Mouse (Mus musculus) liver, embryonic 13.5 days (tissue): ENCODE results near the gene Cstf2t. TPM values are rescaled to one million over a fixed set of nuclear protein-coding genes. Genes with fewer than 3 reads are reported as not detected.

Experiments
- ATAC-seq: fragments of 200-750 bp; cut with Nextera tagmentation; 2 replicates; pipeline ENCODE4 v1.8.0; 2017; ENCODE audit warnings: low read depth, mild to moderate bottlenecking, moderate number of reproducible peaks, moderate library complexity
- DNase-seq: peaks from one replicate; pipeline ENCODE4 v3.0.0; 2022
- H3K27ac ChIP-seq: fragments of 300-500 bp; sonication (generic); 2 replicates; pipeline ENCODE4 v1.5.1; 2015; ENCODE audit warnings: moderate library complexity, mild to moderate bottlenecking, inconsistent platforms
- H3K27me3 ChIP-seq: fragments of 300-500 bp; sonication (generic); 2 replicates; pipeline ENCODE4 v1.6.1; 2015; ENCODE audit warnings: mild to moderate bottlenecking, inconsistent platforms
- H3K36me3 ChIP-seq: fragments of 300-500 bp; sonication (generic); 2 replicates; pipeline ENCODE4 v1.6.1; 2015; ENCODE audit warnings: mild to moderate bottlenecking, inconsistent platforms
- H3K4me1 ChIP-seq: fragments of 300-500 bp; sonication (generic); replicated peaks from 2 replicates; pipeline ENCODE4 v1.6.1; 2015; ENCODE audit warnings: inconsistent platforms
- H3K4me2 ChIP-seq: fragments of 300-500 bp; sonication (generic); 2 replicates; pipeline ENCODE4 v1.6.1; 2015; ENCODE audit warnings: inconsistent platforms, mild to moderate bottlenecking, moderate library complexity
- H3K4me3 ChIP-seq: fragments of 300-500 bp; sonication (generic); replicated peaks from 2 replicates; pipeline ENCODE4 v1.5.1; 2015; ENCODE audit warnings: mild to moderate bottlenecking, inconsistent platforms
- H3K9ac ChIP-seq: fragments of 300-500 bp; sonication (generic); 2 replicates; pipeline ENCODE4 v1.6.1; 2015; ENCODE audit warnings: mild to moderate bottlenecking, inconsistent platforms
- H3K9me3 ChIP-seq: fragments of 300-500 bp; sonication (generic); replicated peaks from 2 replicates; pipeline ENCODE4 v1.6.1; 2016; ENCODE audit warnings: inconsistent platforms
- WGBS: fragments of 180-500 bp; shearing (Covaris S2); methylation state at CpG from one replicate; pipeline ENCODE4 v1.1.7; 2015; ENCODE audit not compliant: insufficient replicate concordance; 5-methylcytosine and 5-hydroxymethylcytosine counted together
- polyA plus RNA-seq: library from polyadenylated mRNA; unstranded; fragments of >200 nt; fragmentation: Nextera tagmentation; extraction: Ambion mirVana; gene quantifications from 2 replicates; pipeline ENCODE4 v1.2.1, GENCODE M21; 2015

Gene Cstf2t
- polyA plus RNA-seq, 1 experiment from 2014 or later, result 13.0 TPM

- 77% methylated on average over 8 of the region's 8 CpGs for WGBS
Measured at GRCm38 (mm10) chr19:31083761-31084160, 1.1 kb downstream of the Cstf2t start.

GRCm38 (mm10) chr19:31097857-31098256 lies 15.2 kb downstream of the Cstf2t start:
- ATAC-seq, result peak; percentile 61; the same call in 1 of the 2 replicates
- DNase-seq, result no peak
- 57% methylated on average over 3 of the region's 3 CpGs for WGBS

More at GRCm38 (mm10) chr19:31083761-31084160, 1.1 kb downstream of the Cstf2t start:
- Histone ChIP-seq H3K36me3 (peaks cover 28% of the 10 kb centered on the region), H3K4me3 (peak overlapping the region; percentile 79), H3K27ac (no peak overlapping the region), H3K4me2 (peak overlapping the region; percentile 85), H3K4me1 (peaks cover 23% of the 10 kb centered on the region), H3K9me3 (no peaks in the 10 kb centered on the region), H3K27me3 (no peaks in the 10 kb centered on the region), H3K9ac (peak overlapping the region; percentile 77)
- ATAC-seq (no peak), DNase-seq (no peak)

GRCm38 (mm10) chr19:31099369-31099768 lies 16.7 kb downstream of the Cstf2t start:
- 28% methylated on average over 3 of the region's 3 CpGs for WGBS
- Histone ChIP-seq H3K36me3 (no peaks in the 10 kb centered on the region), H3K4me1 (peaks cover 26% of the 10 kb centered on the region), H3K4me3 (no peak overlapping the region), H3K9ac (no peak overlapping the region), H3K27me3 (no peaks in the 10 kb centered on the region), H3K27ac (no peak overlapping the region), H3K9me3 (no peaks in the 10 kb centered on the region), H3K4me2 (no peak overlapping the region)
- DNase-seq (no peak), ATAC-seq (peak; percentile 64; the same call in 1 of the 2 replicates)

More at GRCm38 (mm10) chr19:31097857-31098256, 15.2 kb downstream of the Cstf2t start:
- H3K36me3 ChIP-seq, result no peaks in the 10 kb centered on the region
- H3K4me2 ChIP-seq, result no peak overlapping the region
- H3K4me1 ChIP-seq, result peaks cover 22% of the 10 kb centered on the region
- no peaks in the 10 kb centered on the region for H3K27me3 ChIP-seq
- H3K27ac ChIP-seq, result no peak overlapping the region
- H3K9ac ChIP-seq, result no peak overlapping the region
- H3K9me3 ChIP-seq, result no peaks in the 10 kb centered on the region
- H3K4me3 ChIP-seq, result no peak overlapping the region

- 20% methylated on average over 6 of the region's 6 CpGs for WGBS
- ATAC-seq, result 0 out of 2 replicates have a peak, but pooled peaks have one; percentile 55
Measured at GRCm38 (mm10) chr19:31104764-31105163, 22.1 kb downstream of the Cstf2t start.

GRCm38 (mm10) chr19:31106036-31106435 lies 23.4 kb downstream of the Cstf2t start:
- 58% methylated on average over 3 of the region's 3 CpGs for WGBS
- no peak overlapping the region for H3K4me2 ChIP-seq
- peaks cover 28% of the 10 kb centered on the region for H3K4me1 ChIP-seq
- no peak overlapping the region for H3K4me3 ChIP-seq
- H3K9me3 ChIP-seq, result no peaks in the 10 kb centered on the region
- DNase-seq (no peak), ATAC-seq (no peak)
- H3K9ac ChIP-seq, result no peak overlapping the region
- no peak overlapping the region for H3K27ac ChIP-seq
- no peaks in the 10 kb centered on the region for H3K36me3 ChIP-seq
- no peaks in the 10 kb centered on the region for H3K27me3 ChIP-seq

More at GRCm38 (mm10) chr19:31104764-31105163, 22.1 kb downstream of the Cstf2t start:
- DNase-seq, result no peak
- H3K27me3 ChIP-seq, result no peaks in the 10 kb centered on the region
- H3K4me2 ChIP-seq, result no peak overlapping the region
- no peak overlapping the region for H3K9ac ChIP-seq
- H3K9me3 ChIP-seq, result no peaks in the 10 kb centered on the region
- no peaks in the 10 kb centered on the region for H3K36me3 ChIP-seq
- H3K4me3 ChIP-seq, result no peak overlapping the region
- peaks cover 28% of the 10 kb centered on the region for H3K4me1 ChIP-seq
- H3K27ac ChIP-seq, result no peak overlapping the region

DNA sequence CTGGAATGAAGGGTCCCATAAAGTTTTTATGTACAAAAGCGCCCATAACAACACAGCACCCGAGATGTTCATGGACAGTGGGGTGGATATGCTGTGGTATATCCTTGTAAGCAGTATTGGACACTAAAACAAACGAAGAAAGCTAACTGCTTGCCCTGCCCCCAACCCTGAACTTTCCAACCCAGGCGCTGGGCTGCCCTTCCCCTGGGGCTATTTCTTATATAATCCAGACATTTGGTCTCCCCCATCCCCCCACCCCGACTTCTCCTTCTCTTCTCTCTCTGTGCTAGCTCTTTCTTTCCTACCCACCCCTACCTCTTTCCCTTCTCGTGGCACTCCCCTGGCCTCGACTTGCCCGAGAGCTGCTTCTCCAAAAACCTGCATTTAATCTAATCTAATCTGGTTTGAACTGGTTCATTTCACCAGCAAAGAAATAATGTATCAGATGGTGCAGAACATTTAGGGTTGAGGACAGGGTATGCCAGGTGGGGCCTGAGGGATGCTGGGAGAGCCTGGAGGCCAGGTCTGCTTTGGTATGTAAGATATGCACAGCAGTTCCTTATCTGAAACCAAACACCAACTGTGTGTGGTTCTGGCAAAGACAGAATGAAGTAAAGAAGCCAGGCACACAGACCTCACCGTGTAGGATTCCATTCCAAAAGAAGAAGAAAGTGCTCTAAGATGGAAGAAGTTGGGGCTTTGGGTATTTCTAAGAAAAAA lies 24.4 kb downstream of the Cstf2t start:
- DNase-seq (peak; percentile 25), ATAC-seq (peak; percentile 97)
- Histone ChIP-seq H3K9me3 (no peaks in the 10 kb centered on the region), H3K4me1 (peaks cover 28% of the 10 kb centered on the region), H3K4me2 (peak overlapping the region; percentile 21; the same call in 1 of the 2 replicates), H3K4me3 (no peak overlapping the region), H3K9ac (no peak overlapping the region), H3K27me3 (no peaks in the 10 kb centered on the region), H3K36me3 (no peaks in the 10 kb centered on the region), H3K27ac (no peak overlapping the region)
- 19% methylated on average over 9 of the region's 9 CpGs for WGBS

DNA sequence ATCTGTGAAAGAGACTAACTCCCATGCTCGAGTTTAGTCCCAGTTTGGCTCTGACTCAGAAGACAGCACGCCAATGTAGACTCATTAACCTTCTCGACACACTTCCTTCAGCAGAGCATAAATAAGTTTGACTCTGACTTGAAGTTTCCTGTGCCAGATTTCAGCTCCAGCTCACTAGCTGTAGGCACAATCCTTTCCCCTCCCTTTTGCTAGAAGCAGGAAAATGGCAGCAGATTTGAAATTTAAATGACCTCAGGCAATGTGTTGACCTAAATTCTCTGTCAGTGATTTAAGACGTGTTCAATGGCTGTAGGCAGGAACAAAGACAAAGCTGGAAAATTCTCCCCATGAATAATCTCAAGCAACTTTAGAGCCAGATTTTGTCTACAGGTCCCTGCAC lies 32.1 kb downstream of the Cstf2t start:
- Histone ChIP-seq H3K9me3 (no peaks in the 10 kb centered on the region), H3K9ac (no peak overlapping the region), H3K27me3 (no peaks in the 10 kb centered on the region), H3K4me2 (no peak overlapping the region), H3K36me3 (no peaks in the 10 kb centered on the region), H3K4me1 (no peaks in the 10 kb centered on the region), H3K27ac (no peak overlapping the region), H3K4me3 (no peak overlapping the region)
- ATAC-seq (no peak), DNase-seq (no peak)
- WGBS, result 40% methylated on average over 4 of the region's 4 CpGs

DNA sequence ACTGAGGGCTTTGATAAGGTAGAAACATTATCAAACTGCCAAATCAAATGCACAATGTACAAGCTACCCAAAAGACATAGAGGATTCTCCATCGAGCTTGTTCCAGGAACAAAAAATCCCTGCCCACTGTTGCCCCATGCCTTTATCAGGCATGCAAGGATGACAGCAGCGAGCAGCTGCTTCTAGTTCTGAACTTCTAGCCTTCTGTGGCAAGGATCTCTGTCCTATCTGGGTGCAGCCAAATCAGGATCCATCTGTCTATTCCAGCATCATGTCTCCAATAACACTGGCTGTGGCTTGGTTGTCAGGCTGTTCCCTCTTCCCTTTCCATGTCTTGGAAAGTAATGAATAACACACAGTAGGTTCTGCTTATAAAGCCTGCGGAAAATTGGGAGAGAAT lies 42.0 kb downstream of the Cstf2t start:
- H3K27me3 ChIP-seq, result no peaks in the 10 kb centered on the region
- H3K36me3 ChIP-seq, result no peaks in the 10 kb centered on the region
- H3K27ac ChIP-seq, result no peak overlapping the region
- no peaks in the 10 kb centered on the region for H3K4me1 ChIP-seq
- H3K9me3 ChIP-seq, result no peaks in the 10 kb centered on the region
- no peak overlapping the region for H3K4me3 ChIP-seq
- no peak overlapping the region for H3K9ac ChIP-seq
- no peak overlapping the region for H3K4me2 ChIP-seq
- DNase-seq, result no peak
- 53% methylated on average over 3 of the region's 3 CpGs for whole genome bisulfite sequencing
- ATAC-seq, result no peak

DNA sequence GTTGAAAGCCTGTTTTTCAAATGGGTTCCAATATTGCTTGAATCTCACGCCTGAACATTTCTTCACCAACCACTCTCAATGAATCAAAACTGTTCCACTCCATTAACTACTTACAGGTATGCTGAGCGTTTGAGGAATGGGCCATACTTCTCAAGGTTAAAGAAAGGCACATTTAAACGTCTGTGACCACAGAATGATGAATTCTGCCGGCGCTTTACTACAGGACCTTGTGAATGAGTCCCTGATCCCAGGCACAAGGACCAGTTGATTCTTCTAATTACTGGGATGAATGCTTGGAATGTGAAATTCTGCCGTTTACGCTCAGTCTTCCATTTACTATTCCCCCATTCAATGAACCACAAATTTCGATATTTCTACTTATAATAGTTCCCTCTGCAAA lies 50.0 kb downstream of the Cstf2t start:
- DNase-seq (no peak), ATAC-seq (no peak)
- Histone ChIP-seq H3K9ac (no peak overlapping the region), H3K36me3 (no peaks in the 10 kb centered on the region), H3K9me3 (no peaks in the 10 kb centered on the region), H3K4me3 (no peak overlapping the region), H3K4me2 (no peak overlapping the region), H3K27me3 (no peaks in the 10 kb centered on the region), H3K4me1 (no peaks in the 10 kb centered on the region), H3K27ac (no peak overlapping the region)
- WGBS, result 66% methylated on average over 8 of the region's 8 CpGs

- Histone ChIP-seq H3K9ac (no peak overlapping the region), H3K4me2 (no peak overlapping the region), H3K4me3 (no peak overlapping the region), H3K4me1 (no peaks in the 10 kb centered on the region), H3K9me3 (no peaks in the 10 kb centered on the region), H3K36me3 (no peaks in the 10 kb centered on the region), H3K27ac (no peak overlapping the region), H3K27me3 (no peaks in the 10 kb centered on the region)
- WGBS, result 40% methylated on average over 2 of the region's 2 CpGs
- ATAC-seq (no peak), DNase-seq (no peak)
Measured at GRCm38 (mm10) chr19:31136316-31136715, 53.7 kb downstream of the Cstf2t start.
